Mouse (Mus musculus) mouse trophoblast stem cell (cell line): ENCODE results near the gene Nos3.

Source experiments
- in situ Hi-C, 2 experiments: fragments of 300-500 bp; cut with MseI, MboI; formaldehyde crosslinking; loops; 2 replicates in 1 of 2; 3 replicates in 1 of 2; pipeline ENCODE4 v1.15.1; 2025

The Nos3 gene

DNA sequence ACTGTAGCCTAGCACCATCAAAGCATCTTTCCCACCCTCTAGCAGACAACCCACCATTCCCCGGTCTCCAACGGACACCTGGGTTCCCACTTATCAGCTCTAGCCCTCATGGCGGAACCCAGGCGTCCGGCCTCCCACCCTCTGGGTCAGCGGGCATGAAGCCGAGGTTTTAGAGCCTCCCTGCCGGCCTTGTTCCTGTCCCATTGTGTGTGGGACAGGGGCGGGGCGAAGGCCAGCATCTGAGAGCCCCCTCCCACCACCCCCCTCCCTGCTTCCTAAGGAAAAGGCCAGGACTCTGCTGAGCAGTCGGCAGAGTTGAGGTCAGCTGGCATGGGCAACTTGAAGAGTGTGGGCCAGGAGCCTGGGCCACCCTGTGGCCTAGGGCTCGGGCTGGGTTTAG is at the start of gene Nos3:
Nos3 (plus strand) TSS at position 303 of the 400 bp plus-strand sequence.
- in situ Hi-C loops, result loop anchor here (10.0 kb wide), 1 partner anchor 100 kb away; no protein-coding TSS in a partner anchor

DNA sequence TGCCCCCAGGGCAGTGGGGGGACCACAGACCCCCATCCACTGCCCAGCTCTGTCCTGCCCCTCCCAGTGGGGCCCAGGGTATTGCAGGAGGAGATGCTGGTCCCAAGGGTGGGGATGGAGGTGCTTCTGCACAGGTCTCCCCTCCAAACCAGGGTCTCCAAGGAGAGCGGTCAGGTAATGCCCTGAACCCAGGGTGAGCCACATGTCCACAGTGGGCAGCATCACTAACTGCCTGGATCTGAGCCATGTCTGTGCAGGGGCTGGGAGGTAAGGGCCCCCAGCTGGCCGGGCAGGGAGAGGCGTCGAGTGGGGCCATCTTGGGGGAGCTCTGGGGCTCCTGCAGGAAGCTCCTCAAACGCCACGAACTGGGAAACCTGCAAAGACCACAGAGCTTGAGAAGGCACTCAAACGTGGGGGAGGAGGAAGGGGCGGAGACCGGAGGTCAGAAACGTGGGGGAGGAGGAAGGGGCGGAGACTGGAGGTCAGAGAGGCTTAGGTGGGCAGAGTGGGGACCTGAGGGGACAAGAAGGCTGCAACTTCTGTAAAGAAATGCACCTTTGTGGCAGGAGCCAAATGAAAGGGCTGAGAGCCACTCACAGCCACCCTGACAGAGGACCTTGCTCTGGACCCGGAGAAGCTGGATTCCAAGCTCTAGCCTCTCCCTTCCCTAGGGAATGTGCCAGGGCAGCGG is 44.7 kb upstream of the Nos3 start:
- in situ Hi-C loops, result no loop called here

DNA sequence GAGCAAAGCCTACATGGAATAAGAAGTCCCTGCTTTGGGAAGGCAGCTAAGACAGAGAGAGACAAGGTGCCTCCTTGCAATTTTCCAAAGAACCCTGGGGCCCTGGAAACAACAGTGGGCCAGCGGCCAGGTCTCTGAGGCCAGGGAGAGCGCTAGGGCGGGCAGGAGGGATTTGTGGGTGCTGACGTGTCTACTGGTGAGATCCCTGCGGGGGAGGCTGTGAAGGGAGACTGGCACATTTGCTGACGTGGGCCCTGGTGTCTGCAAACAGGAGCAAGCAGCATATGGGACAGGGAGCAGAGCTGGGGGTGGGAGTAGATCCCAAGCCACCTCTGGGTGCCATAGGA is 44.2 kb upstream of the Nos3 start:
- in situ Hi-C loops, result no loop called here

DNA sequence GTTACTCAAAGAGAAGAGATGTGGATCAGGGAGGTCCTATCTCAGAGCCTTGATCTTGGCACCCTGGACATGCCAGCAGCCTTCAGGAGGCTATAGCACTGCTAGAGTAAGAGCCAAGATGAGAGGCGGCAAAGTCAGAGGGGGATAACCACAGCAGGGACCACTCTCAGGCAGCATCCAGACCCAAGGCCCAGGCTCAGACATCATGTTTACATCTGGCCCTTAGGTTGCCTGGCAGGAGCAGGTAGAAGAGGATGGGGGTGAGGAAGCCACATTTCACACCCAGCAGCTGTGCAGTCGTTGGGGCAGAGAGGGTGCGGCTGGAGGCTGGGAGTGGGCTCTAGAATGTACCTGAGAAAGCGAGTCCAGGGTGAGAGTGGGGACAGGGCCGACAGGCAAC is 43.7 kb upstream of the Nos3 start:
- in situ Hi-C loops, result no loop called here

DNA sequence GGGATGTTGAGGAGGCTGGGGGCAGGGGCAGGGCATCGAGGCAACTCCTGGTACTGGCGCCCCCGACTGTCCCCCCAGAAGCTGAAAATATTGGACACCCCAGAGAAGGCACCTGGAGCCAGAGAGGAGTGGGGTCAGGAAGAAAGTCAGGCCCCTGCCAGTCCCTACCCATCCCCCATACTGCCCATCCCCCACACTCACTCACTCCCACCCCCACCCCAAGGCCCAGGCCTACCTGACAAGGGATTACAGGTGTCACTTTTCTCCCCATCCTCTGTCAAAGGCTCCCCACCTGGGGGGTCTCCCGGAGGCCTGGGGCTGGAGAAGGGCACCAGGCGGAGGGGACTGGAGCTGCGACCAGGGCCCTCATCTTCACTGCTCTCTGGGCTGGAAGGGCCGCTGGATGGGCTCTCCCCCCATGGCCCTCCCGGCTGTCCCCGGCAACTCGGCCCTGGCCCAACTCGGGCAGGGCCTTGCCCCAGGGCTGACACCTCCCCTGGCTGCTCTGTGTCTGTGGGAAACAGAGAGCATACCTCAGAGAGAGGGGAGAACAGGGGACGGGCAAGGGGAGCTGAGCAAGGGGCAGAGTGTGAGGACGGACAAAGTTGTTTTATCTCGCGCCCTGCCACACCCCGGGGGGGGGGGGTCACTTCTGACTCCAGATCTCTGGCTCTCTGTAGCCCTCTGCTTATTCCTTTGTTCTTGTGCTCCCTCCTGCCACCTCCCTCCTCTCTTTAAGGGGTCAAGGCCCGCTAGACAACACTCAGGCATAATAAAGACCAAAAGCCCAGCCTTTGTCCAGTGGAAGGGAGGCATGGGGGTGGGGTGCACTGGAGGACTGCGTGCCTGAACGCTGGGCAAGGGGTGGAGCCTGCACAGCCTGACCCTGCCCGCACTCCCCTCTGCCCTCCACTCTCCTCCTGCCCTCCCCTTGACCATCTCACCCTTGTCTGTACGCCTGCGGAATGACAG is 42.6 kb upstream of the Nos3 start:
- in situ Hi-C loops, result no loop called here

DNA sequence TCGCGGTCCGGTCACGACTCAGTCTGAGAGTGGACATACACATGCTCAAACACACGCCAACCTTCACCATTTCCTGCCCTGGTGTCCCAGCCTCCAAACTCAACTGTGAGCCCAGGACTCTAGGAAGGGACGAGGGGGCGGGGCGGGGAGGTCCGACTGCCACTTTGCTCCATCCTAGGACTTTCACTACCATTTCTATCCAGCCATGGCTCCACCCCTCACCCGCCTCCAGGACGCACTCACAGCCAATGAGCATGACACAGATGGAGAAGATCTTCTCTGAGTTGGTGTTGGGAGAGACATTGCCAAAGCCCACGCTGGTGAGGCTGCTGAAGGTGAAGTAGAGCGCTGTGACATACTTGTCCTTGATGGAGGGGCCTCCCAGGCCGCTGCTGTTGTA is 39.4 kb upstream of the Nos3 start:
- in situ Hi-C loops, result no loop called here

DNA sequence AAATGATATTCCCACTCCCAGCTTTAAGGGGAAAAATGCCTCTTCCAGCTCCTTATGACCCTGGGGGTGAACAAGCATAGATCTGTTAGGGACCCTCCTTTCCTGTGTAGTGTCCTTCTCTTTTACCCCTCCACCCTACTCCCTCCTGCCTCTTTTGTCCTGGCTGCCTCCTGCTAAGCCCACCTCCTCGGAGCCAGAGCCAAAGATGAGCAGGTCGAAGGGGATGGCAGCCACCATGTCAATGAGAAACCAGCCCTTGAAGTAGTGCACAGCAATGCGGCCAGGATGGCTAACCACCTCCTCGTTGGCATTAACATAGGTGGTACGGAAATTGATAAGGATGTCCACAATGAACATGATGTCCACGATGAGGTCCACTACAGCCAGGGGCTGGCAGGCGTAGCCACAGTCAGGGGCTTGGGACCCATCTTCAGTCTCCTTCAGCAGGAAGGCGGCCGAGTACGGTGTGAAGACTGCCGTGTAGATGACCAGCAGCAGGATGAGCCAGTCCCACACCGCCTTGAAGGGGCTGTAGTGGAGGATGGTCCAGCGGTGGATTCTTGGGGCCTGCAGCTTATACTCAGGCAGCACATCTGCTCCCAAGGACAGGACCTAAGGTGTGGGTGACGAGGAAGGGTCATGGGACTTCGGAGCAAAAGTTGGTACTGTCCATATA is 38.3 kb upstream of the Nos3 start:
- in situ Hi-C loops, result no loop called here

DNA sequence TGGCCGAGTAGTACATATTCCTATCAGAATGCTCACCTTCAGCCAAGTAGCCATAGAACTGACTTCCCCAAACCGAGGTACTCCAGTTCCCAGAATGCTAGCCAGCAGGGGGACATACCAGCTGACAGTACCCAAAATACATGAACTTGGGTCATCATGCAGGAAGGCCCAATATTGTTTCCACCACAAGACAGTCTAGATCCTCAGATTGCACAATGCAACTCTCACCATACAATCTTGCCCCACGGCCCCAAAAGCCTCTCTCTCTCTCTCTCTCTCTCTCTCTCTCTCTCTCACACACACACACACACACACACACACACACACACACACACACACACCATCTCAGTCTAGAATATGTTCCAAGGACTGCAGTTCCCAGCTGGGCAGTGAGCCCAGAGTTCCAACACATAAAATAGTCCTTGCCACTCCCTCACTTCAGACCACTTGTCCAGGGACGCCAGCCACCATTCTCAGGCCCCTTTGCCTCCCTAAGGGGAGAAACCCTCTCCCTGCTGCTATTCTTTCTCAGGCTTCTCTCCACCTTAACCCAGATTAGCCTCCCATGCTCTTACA is 37.7 kb upstream of the Nos3 start:
- in situ Hi-C loops, result no loop called here

DNA sequence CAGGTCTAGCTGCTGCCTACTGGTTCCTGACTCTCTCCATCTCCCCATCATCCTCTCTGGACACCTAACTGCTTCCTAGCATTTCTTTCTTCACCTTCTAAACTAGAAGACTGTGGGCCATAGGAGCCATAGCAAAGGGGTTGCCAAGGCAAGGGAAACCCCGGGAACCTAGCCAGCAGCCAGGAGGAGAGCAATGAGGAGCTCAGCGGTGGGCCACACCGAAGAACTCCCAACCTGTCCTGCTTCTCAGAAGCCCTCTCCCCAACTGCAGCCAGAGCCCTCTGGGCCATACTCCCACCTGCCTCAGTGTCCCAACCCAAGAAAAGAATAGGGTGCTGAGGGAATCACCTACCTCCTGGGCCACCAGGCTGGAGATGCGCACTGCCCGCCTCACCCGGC is 35.8 kb upstream of the Nos3 start:
- in situ Hi-C loops, result no loop called here

DNA sequence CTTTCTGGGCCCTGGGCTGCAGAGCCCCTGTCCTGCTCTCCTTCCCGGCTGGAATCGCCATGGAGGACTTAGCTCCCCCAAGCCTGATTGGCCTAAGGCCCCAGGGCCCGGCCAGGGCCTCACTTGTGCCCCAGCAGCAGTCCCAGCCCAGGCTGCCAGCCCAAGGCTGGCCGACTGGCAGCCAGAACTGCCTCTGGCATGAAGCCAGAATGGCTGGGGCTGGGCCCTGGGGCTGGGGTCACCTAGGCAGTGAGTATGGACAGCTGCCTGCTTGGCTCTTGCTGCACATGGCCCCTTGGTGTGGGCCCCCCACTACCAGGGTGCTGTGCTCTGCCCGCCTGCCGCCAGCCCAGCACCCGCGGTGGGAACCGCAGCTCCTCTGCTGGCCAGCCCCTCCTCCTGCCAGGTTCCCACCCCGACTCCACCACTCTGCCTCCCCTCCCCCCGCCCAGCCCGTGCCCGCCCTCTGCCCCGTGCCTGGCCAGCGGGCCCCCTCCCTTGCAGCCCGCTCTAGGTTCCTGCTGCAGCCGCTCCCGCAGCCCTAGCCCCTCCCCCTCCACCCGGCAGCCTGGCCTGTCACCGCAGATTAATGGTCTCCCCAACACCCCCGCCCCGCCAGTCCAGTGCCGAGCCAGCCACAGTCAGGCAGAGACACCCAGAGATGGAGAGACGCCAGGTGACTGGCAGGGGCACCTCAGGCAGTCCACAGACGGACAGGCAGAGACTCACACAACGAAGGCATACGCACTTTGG is 35.2 kb upstream of the Nos3 start:
- in situ Hi-C loops, result no loop called here

DNA sequence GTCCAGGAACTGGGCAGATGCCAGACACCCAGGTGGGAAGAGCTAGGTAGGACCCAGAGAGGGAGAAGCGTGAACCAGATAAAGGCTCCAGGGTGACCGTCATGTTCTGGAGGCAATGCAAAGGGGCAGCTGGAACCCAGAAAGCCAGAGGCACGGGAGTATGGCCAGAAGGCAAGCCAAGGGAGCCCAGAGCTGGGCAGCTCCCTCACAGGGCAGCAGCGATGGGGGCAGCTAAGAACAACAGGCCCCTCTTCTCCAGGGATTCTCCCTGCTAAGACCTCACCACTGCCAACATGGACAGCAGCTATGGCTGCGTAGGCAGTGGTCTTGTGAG is 34.7 kb upstream of the Nos3 start:
- in situ Hi-C loops, result no loop called here

DNA sequence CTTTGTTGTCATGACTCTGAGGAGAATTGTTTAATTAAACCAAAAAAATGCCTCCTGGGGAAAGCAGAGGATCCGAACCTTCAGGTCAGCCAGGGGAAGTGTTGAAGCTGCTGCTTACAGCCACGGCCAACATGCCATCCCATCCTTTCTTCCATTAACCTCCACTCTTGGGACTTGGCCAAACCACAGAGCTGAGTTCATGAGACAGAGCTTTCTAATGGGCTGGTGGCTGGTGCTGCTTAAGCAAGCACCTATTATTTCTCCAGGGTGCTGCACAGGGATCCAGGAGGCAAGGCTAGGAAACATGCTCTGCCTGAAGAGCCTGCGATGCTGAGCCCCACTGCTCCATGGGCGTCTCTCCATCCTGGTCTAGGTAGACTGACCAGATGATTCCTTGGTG is 32.2 kb upstream of the Nos3 start:
- in situ Hi-C loops, result no loop called here

DNA sequence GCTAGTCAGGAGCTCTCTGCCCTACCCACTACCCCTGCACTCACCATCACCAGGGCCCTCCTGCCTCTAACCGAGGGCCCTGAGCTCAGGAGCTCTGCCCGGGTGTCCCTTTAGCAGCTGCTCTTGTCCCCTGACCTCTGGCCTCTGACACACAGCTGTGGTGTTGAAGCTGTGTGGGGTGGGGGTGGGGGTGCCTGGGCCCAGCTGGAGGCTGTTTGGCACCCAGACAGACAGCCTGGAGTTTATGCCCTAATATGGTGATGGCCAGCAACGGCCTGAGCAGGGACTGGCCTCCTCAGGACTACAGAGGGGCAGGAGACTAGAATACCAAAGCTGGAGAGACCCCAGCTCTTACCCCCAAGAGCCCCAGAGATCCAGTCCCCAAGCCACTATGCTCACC is 29.9 kb upstream of the Nos3 start:
- in situ Hi-C loops, result no loop called here

DNA sequence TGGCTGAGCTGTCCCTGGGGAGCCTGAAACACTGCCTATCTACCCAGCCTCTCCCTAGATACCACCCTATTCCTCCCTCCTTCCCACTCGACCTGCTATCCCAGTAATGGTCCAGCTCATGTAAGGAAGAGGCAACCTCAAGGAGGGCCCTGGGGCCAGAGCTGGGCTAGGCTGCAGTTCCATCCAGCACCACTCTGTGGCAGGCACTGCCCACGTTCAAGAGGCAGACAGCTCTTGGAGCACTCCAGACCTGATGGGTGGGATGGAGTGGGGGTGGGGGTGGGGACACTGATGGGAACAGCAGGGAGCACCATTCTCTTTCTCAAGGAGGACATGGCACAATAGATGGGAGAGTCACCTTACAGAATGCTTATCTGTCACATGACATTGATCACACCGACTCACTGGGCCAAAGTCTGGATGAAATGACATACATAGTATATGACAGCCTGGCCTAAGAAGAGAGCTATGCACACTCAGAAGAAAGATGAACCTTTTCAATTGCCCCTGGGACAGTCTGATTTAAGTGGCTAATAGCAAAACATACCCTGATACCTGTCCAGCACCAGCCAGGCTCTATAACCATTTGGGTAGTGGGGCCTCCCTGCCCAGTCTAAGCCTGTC is 28.6 kb upstream of the Nos3 start:
- in situ Hi-C loops, result no loop called here

DNA sequence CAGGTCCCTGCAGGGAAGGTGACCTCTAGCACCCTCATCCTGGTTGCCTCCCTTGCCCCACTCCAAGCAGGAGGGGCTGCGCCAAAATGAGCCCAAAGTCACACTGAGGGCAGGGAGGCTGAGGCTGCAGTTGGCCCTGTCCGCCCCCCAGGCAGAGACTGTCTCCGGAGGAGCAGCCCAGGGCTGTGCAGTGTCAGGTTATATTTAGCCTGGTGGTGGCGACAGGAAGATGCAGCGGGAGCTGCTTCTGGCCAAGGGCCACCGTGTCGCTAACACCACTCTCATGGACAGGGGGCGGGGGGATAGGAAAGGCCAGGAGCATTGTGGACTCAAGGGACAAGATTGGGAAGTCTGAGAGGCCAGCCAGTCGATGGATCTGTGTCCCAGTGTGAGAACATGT is 27.2 kb upstream of the Nos3 start:
- in situ Hi-C loops, result no loop called here

DNA sequence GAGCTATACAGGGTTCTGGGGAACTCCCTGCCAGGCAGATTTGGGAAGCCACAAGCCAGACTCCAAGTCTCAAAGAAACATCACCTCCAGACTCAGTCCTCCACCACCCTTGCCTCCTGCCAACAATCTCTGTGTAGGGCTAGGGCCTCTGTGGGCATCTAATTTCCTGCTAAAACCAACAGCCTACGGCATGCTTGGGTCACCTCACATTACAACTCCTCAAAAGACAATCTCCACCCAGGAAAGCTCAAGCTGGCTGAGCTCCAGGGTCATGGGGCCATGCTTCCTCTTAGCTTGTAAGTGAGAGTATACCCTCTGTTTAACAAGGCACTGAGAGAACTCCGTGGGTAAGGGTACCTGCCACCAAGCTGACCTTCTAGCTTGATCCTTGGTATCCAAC is 26.8 kb upstream of the Nos3 start:
- in situ Hi-C loops, result no loop called here

DNA sequence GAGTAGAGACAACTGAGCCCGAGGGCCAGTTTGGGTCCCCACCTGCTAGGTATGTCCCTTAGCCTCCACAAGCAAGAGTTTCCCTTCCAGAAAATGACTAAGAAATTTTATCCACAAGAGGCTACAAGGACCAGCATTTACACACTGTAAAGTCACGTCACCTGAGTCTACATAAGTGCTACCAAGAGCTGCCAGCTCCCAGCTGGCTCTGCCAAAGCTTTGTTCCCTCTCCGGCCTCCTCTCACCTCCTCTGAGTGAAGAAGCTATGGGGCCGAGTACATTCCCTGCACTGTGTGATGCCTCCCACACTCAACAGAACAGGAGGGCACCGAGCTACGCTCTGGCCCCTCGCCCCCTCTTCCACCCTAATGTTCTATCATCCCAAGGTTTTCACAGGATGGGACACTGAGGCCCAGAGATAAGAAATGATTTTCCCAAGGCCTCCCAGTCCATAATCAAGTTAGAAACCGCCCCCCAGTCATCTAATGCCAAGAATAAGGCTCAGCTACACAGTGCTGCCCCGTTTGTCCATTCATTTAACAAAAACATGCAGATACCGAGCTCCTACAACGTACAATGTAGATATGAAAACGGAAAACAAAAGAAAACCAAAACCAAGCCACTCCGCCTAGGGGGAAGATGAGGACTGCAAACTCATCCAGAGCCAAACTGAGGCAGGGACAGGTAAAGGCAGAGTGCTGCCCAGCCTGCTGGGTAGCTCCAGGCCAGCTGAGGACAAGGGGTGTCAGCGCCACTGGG is 22.2 kb upstream of the Nos3 start:
- in situ Hi-C loops, result no loop called here

DNA sequence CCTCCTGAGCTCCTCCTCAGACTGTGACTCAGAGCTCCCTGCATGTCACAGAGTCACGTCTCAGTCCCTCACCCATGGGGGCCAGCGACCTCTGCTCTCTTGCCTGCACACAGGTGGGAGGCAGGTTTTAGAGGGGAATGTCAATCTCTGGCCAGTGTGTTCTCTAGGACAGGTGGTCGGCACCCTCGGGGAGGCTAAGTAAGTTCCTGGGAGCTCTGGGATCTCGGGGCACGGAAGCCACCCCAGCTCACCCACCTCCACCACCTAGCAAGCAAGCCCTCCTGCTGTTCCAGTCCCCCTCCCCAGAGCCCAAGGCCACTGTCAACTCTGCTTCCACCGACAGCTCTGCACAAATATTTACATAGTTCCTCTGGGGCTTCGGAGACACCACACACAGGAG is 21.6 kb upstream of the Nos3 start:
- in situ Hi-C loops, result no loop called here

DNA sequence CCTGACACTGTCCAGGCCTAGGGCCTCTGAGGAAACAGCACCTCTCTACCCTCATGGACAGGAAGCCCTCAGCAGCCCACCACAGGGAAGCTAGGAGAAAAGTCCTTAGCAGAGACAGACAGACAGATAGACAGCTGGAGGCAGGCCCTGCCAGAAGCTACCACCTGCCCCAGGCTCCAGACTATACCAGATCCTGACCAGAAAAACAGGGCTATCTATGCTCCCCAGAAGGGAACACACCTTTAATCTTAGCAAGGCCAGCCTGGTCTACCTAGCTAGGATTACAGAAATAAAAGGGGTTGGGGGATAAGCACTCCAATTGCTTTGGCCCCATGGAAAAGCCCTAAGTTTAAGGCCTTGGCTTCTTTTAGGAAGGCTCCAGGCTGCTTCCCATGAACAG is 21.2 kb upstream of the Nos3 start:
- in situ Hi-C loops, result no loop called here

DNA sequence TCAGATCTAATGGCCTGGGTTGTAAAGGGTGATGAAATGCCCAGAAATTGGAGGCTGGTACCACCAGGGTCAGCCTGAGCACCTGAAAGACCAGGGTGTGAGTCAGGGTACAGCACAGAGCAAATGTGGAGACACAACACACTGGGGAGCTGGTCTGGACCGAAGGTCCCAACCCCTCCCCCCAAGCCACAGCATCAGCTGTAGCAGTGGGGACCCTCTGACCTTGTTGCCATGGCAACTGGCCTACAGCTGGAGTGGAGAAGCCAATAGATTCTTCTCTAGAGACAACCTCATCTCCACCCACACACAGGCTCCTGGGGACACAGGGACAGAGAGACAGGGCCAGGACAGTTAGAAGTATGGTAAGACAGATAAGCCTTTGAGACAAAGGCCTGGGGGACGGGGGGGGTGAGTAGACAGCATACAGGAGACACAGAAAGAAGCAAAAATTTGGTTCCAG is 20.6 kb upstream of the Nos3 start:
- in situ Hi-C loops, result no loop called here
